Mouse (Mus musculus): Measurements from ENCODE around the gene Trim2. TPM values are rescaled to one million over a fixed set of nuclear protein-coding genes. Genes with fewer than 3 reads are reported as not detected.

Gene Trim2
- total RNA-seq, 2 experiments from 2014 or later, result 329 to 334 TPM

DNA sequence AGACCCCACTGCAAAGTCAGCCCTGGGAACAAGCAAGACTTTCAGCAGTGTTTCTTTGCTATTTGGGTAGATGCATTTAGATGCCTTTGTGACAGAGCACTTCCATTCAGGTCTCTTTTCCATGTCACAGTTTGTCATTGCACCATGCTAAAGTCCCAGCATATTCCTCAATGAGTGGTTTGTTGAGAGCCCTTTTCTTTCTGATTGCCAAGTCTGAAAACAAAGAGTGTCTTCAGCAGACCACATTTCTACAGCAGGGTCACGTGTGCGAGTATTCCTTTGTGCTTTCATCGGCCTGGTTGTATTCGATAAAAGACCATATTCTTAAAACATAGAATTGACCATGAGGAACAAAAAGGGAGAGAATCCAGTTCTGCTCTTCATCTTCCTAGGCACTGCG is 14.4 kb downstream of the Trim2 start:
- no peak for DNase-seq (ENCODE audit: low spot score in 2 of 2)

DNA sequence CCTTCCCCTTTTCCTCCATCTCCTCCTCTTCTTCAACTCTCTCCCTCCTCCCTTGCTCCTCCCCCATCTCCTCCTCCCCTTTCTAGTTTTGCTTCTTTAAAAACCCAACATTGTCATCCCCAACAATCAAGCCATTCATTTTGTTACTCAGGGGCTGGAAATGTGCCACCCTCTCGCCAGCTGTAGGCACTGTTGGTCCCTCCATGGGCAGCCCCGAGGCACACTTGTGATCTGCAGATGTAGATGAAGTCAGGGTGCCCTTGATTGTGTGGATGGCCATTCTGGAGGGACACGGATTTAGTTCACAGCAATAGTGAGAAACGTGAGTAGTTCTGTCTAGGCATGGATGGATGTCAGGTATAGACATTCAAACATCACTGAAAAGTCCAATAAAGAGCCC is 17.7 kb downstream of the Trim2 start:
- DNase-seq (ENCODE audit: low spot score in 2 of 2), result no peak

DNA sequence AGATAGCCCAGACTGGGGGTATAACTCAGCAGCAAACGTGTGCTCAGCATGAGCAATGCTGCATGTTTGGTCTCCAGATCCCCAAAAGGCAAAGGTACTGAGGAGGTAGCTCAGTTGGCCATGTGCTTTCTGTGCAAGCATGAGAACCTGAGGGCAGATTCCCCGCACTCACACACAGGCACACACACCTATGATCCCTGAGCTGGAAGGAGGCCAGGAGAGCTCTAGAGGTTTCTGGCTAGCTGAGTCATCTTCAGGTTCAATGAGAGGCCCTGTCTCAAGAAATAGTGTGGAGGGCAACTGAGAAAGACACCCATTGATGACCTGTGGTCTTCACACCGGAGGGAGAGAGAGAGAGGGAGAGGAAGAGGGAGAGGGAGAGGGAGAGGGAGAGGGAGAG is 19.4 kb downstream of the Trim2 start:
- no peak for DNase-seq (ENCODE audit: low spot score in 2 of 2)

DNA sequence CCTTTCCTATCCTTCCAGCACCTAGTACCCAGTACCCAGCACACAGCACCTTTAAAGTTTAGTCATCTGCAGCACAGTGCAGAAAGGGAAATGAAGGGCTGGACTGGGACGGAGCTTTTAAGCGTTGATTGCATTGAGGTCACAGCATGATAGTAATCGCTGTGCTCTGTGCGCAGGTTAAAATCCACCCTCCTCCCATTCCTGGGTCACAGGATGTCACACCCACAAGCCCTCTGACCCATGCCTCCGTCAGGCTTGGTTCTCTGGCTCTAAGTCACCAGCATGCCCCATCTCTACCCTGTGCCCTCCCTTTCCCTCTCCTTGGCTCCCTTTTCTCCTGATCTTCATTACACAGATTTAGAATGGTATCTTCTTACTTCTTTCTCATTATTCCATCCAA is 20.4 kb downstream of the Trim2 start:
- no peak for DNase-seq (ENCODE audit: low spot score in 2 of 2)

- DNase-seq (ENCODE audit: low spot score in 2 of 2), result no peak
Observed at GRCm38 (mm10) chr3:84284796-84285195, 21.9 kb downstream of the Trim2 start.

DNA sequence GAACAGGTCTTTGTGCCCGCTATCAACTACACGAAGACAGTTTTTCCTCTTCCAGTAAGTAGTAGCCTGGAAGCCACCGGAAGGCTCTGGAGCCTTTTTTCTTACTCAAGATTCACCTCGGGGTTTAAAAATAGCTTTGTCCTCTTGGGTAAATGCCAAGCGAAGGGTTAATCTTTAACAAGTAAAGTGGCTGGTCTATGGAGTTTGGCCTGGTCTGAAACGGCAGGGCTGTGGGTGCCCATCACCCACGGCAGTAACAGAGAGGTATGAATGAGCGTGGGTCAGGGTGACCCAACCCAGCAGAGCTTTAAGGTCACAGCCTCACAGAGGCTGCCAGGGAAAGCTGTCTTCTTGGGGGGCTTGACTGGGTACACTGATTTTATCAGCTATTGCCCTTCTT is 23.2 kb downstream of the Trim2 start:
- DNase-seq (ENCODE audit: low spot score in 2 of 2), result no peak

DNA sequence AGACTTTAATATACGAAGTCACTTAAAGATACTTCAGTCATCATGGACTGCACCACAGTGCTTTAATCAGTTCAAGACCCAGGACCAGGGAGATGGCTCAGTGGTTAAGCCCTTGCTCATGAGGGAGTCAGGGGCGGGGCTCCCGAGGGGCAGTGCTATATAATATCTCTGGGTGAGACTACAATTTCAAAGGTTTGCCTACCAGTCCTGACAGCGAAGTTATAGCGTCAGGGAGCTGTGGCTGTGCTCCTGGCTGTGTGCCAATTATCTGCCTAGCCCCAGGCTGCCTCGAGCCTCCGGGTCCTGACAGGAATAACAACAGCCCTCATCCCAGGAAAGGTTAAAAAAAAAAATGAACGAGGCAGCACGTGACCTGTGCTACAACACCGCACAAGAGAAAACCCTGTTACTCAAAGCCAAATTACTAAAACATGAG is 24.7 kb downstream of the Trim2 start:
- no peak for DNase-seq (ENCODE audit: low spot score in 2 of 2)

DNA sequence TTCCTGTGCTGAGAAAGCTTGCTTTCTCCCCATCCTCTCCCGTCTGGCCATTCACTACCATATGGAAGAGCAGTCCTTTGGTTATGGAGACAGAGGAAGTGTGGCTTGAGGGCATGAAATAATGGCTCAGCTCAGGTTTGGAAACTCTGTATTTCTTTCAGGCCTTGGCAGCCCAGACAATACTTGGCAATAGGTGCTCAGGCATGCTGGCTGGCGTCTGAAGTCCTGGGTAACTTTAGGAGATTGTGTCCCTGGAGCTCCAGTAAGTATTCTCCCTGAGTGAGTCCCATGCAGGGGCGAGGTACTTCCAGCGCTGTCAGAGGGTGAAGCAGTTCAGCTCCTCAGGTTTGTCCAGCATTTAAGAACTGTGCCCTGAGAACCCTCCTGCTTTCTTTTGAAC is 27.9 kb downstream of the Trim2 start:
- no peak for DNase-seq (ENCODE audit: low spot score in 2 of 2)

GRCm38 (mm10) chr3:84275124-84275523 is 31.6 kb downstream of the Trim2 start:
- DNase-seq (ENCODE audit: low spot score in 2 of 2), result no peak

GRCm38 (mm10) chr3:84272293-84273015 is 34.2 kb downstream of the Trim2 start:
- DNase-seq (ENCODE audit: low spot score in 2 of 2), result no peak

- no peak for DNase-seq (ENCODE audit: low spot score in 2 of 2)
Observed at GRCm38 (mm10) chr3:84271794-84272193, 34.9 kb downstream of the Trim2 start.

GRCm38 (mm10) chr3:84271058-84271457 is 35.6 kb downstream of the Trim2 start:
- no peak for DNase-seq (ENCODE audit: low spot score in 2 of 2)

DNA sequence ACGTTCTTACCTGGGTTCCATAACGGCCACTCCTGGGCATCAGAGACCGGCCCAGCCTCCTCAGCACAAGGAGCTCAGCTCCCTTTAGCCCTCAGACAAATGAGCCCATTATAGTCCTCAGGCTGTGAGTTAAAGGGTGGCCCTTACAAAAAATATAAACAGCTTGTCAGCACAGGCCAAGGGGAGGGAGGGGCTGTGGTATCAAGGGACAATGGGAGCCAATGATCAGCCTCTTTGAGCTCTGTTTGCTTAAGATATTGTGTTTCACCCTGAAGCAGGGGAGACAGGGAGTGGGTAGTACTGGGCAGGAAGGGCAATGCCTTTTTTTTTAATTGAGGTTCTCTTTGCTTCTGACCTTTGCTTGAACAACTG is 36.1 kb downstream of the Trim2 start:
- no peak for DNase-seq (ENCODE audit: low spot score in 2 of 2)

DNA sequence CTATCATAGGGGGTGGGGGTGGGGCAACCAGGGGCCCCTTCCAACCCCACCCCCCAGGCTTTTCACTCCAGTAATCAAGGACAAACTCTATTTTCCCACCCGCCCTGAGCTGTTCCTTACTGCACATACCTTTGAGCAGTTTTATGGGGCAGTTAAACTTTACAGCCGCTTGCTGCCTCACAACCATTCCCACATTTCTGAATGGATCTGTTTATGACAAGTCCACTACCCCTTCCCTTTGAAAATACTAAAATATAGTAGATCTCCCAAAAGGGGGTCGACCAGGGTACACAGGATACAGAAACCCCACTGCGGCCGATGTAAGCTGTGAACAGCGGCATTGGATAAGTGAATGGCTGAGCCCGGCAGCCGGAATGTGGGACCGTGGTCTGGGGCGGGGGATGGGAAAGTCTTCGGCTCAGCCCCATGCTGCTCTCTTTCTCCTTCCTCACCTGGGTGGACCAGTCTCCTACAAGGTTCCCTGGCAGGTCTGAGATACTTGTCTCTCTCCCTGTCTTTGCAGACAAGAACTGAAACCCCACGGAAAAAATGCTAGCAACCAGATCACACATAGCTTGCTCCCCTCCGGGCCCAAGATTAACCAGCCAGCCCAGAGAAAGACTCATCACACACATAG is 36.6 kb downstream of the Trim2 start:
- no peak for DNase-seq (ENCODE audit: low spot score in 2 of 2)

DNA sequence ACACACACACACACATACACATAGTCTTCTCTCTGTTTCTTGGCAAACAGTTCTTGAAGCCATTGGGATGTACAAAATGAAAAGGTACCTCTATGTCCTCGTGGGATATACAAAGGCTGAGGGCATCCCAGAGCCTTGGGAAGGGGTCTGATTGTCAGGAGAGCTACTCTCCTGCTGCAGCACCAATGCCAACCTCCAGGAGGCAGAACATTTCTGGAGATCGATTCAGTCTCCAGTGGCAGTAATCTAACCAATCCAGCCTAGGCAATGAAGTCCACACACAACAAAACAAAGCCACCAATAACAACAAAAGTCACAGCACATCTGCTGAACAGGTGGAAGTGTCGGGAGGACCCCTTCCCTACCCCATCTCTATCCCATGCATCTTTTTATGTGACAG is 38.2 kb downstream of the Trim2 start:
- DNase-seq (ENCODE audit: low spot score in 2 of 2), result no peak

- no peak for DNase-seq (ENCODE audit: low spot score in 2 of 2)
Observed at GRCm38 (mm10) chr3:84266391-84266931, 40.2 kb downstream of the Trim2 start.

DNA sequence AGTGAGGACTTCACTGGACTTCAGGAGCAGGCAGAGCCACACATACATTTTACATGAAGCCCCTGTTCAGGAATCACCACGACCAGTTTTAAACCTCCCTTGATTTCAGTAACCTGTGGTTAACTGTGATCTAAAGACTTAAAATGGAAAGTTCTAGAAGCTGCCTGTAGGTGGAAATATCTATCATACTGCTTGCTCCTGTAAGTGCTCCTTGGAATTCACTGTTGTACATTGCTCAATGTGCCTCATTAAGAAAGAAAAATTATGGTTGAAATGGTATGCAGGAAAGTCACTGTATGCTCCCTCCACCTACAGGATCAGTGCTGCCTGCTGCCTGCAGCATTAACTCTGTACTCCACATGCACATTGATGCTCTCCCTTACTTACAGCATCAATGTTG is 41.6 kb downstream of the Trim2 start:
- DNase-seq (ENCODE audit: low spot score in 2 of 2), result no peak

- DNase-seq (ENCODE audit: low spot score in 2 of 2), result no peak
Observed at GRCm38 (mm10) chr3:84264395-84264794, 42.3 kb downstream of the Trim2 start.

- DNase-seq (ENCODE audit: low spot score in 2 of 2), result no peak
Observed at GRCm38 (mm10) chr3:84262804-84263203, 43.9 kb downstream of the Trim2 start.

DNA sequence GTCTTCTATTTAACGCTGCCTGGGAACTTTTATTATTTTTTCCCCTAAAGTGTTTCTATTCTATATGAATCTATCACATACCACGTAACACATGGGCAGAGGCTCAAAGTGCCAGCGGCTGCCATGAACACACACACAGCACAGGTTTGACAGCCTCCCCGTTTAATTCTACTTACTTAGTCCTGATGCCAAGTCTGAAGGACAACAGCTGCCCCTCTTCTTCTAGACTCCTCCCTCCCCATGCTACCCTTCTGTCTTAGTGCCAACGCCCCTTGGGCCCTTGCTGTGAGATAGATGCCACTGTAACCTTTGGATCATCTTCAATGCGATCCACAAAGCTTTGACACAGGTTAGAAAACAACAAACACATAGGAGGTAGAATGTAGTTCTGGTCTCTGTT is 44.8 kb downstream of the Trim2 start:
- DNase-seq (ENCODE audit: low spot score in 2 of 2), result no peak

GRCm38 (mm10) chr3:84260837-84261236 is 45.8 kb downstream of the Trim2 start:
- no peak for DNase-seq (ENCODE audit: low spot score in 2 of 2)

- no peak for DNase-seq (ENCODE audit: low spot score in 2 of 2)
Observed at GRCm38 (mm10) chr3:84260024-84260535, 46.6 kb downstream of the Trim2 start.

Data from layer of hippocampus, postnatal 14 days (tissue).